Mouse (Mus musculus) adrenal gland, adult 8-10 months (tissue): Measurements from ENCODE around the gene Crim1. TPM values are rescaled to one million over a fixed set of nuclear protein-coding genes. Genes with fewer than 3 reads are reported as not detected.

ENCODE experiments used
- DNase-seq: peaks from one replicate; pipeline ENCODE4 v3.0.0; 2022
- total RNA-seq, 4 experiments: library from RNA; stranded (reverse); gene quantifications; 2 replicates each; pipeline ENCODE4 v1.2.4; 2022

Gene Crim1
- total RNA-seq, 4 experiments from 2014 or later: 36.6 to 49.5 (median 41.8) TPM

GRCm38 (mm10) chr17:78290153-78290876 is 90.3 kb downstream of the Crim1 start:
- no peak for DNase-seq

- DNase-seq: no peak
Measured at GRCm38 (mm10) chr17:78291030-78291429, 91.0 kb downstream of the Crim1 start.

- no peak for DNase-seq
Measured at GRCm38 (mm10) chr17:78292301-78292700, 92.3 kb downstream of the Crim1 start.

GRCm38 (mm10) chr17:78292827-78293488 is 92.9 kb downstream of the Crim1 start:
- no peak for DNase-seq

GRCm38 (mm10) chr17:78295979-78296378 is 95.9 kb downstream of the Crim1 start:
- DNase-seq: no peak

- no peak for DNase-seq
Measured at GRCm38 (mm10) chr17:78298140-78298539, 98.1 kb downstream of the Crim1 start.

GRCm38 (mm10) chr17:78298967-78299540 is 99.0 kb downstream of the Crim1 start:
- no peak for DNase-seq

- no peak for DNase-seq
Measured at GRCm38 (mm10) chr17:78303053-78303452, 103.0 kb downstream of the Crim1 start.

GRCm38 (mm10) chr17:78304059-78304458 is 104.0 kb downstream of the Crim1 start:
- no peak for DNase-seq

- DNase-seq: no peak
Measured at GRCm38 (mm10) chr17:78306434-78306833, 106.4 kb downstream of the Crim1 start.

GRCm38 (mm10) chr17:78308221-78308620 is 108.2 kb downstream of the Crim1 start:
- DNase-seq: no peak

- no peak for DNase-seq
Measured at GRCm38 (mm10) chr17:78313006-78313405, 113.0 kb downstream of the Crim1 start.

- no peak for DNase-seq
Measured at GRCm38 (mm10) chr17:78313612-78314011, 113.6 kb downstream of the Crim1 start.

- DNase-seq: no peak
Measured at GRCm38 (mm10) chr17:78315659-78316058, 115.6 kb downstream of the Crim1 start.

GRCm38 (mm10) chr17:78317381-78317780 is 117.3 kb downstream of the Crim1 start:
- DNase-seq: no peak

- DNase-seq: no peak
Measured at GRCm38 (mm10) chr17:78318810-78319209, 118.8 kb downstream of the Crim1 start.

GRCm38 (mm10) chr17:78321216-78321835 is 121.3 kb downstream of the Crim1 start:
- DNase-seq: no peak

GRCm38 (mm10) chr17:78322369-78323335 is 122.6 kb downstream of the Crim1 start:
- DNase-seq: no peak

GRCm38 (mm10) chr17:78325761-78326332 is 125.8 kb downstream of the Crim1 start:
- DNase-seq: no peak

GRCm38 (mm10) chr17:78326381-78326780 is 126.3 kb downstream of the Crim1 start:
- peak; percentile 12 for DNase-seq

- DNase-seq: no peak
Measured at GRCm38 (mm10) chr17:78327187-78327586, 127.1 kb downstream of the Crim1 start.

- DNase-seq: no peak
Measured at GRCm38 (mm10) chr17:78328287-78328686, 128.2 kb downstream of the Crim1 start.
